Mouse (Mus musculus): ENCODE measurements around the gene Enthd1.
"Not testable (repeated sequence)": the region's sequence is repeated elsewhere in the genome, so short reads cannot be mapped to it uniquely, and the experiment has no call there.

The Enthd1 gene

DNA sequence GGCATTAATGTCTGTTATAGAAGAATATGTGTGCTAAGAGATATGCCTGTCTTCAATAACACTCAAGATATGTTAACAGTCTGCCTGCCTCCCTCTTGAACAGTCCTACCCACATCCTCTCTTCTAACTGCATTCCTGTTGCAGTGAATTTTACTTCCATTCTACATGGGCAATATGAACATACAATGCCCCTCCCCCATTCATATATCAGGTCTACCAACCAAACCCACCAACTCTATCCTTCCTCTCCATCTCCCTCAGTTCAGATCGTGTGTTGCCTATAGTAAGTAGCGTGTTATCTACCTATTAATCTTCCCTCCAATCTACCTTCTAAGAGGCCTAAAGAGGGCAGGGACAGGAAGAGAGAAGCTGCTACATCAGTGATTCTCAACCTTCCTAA, 26.9 kb downstream of the Enthd1 start:
- DNase-seq (ENCODE audit: low spot score) = no peak

DNA sequence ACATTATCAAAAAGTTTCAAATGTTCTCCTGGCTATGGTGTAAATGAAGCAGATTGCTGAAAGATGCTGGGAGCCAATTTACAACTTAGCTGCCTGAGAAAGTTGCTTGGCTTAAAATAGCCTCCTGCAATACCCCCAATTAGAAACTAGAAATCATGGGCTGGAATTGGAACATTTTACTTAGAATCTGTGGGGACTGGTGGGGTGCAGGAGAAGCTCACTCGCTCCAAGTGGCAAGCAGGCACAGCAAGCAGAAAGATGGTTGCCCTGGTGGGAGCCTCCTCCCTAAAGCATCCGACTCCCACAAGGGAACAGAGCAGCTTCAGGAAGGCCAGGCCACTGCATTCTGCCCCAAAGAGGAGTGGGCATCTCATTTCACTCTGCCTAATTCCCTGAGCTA, 28.9 kb downstream of the Enthd1 start:
- no peak for DNase-seq (ENCODE audit: low spot score)

DNA sequence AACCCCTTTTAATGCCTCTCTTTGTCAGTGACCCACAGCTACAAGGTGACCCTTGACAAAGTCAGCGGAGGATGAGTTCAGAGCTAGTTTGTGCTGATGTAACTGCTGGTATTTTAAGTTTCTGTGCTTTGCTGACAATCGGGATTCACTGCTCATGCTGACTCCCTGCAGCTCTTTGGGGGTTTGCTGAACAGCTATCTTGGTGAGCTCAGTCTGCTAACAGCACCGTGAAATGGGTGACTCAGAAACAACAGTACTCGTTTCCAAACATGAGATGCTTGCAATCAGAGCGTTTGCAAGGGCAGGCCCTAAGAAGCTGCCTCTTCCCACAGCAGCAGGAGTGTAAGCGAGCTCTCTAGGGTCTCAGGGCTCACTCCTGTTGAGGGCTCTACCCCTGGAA, 31.7 kb downstream of the Enthd1 start:
- no peak for DNase-seq (ENCODE audit: low spot score)

DNA sequence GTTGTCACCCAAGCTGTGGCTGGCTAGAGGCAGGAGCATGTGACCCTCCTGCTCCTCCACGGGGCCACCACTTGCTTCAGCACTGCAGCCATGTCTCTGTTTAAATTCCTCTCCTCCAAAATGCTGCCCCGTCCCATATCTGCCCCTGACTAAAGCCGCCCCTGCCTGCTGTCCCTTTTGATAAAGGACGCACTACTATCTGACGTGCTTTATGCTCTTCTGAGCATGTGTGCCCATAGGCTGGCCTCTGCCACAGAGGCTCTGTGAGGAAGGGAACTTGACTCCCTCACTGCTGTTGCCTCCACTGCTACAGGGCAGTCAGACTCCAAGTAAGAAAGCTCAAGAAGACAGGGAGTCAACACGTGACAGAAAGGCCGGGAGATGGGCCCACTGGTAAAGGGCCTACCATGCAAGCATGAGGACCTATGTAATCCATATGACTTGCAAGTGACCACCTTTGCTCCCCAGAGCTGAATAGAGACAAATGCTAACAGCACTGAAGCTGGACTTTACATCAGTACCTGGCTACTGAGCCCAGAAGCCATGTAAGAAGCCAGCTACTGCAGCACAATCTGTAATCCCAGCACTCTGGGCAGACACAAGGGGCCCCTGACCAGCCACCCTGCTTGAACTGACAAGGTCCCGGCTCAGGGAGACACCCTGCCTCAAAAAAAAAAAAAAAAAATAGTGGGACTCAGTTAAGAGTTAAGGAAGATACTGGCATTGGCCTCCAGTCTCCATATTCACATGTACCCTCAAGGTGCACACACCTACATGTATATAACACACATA, 32.5 kb downstream of the Enthd1 start:
- no peak for DNase-seq (ENCODE audit: low spot score)

DNA sequence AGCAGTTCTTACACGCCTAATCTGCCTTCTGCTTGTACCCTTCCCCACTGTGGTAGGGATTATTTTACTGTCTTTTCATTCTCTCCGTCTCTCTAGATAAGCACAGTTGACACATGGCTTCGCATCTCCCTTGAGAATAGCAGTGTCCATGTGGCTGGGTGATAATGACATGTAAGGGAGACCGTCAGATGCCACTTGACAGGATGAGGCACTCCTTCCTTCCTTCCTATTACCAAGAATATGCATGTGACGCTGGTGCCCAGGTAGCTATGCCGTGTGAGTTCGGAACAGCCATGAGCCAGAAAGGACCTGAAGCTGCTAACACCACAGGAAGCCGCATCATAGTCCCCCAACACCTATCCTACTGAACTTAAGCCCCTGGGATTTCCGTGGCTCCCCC, 33.9 kb downstream of the Enthd1 start:
- no peak for DNase-seq (ENCODE audit: low spot score)

- no peak for DNase-seq (ENCODE audit: low spot score)
Measured at GRCm38 (mm10) chr15:80529955-80530869, 34.7 kb downstream of the Enthd1 start.

- no peak for DNase-seq (ENCODE audit: low spot score)
Measured at GRCm38 (mm10) chr15:80521661-80522388, 43.1 kb downstream of the Enthd1 start.

GRCm38 (mm10) chr15:80519931-80520330, 45.0 kb downstream of the Enthd1 start:
- no peak for DNase-seq (ENCODE audit: low spot score)

DNA sequence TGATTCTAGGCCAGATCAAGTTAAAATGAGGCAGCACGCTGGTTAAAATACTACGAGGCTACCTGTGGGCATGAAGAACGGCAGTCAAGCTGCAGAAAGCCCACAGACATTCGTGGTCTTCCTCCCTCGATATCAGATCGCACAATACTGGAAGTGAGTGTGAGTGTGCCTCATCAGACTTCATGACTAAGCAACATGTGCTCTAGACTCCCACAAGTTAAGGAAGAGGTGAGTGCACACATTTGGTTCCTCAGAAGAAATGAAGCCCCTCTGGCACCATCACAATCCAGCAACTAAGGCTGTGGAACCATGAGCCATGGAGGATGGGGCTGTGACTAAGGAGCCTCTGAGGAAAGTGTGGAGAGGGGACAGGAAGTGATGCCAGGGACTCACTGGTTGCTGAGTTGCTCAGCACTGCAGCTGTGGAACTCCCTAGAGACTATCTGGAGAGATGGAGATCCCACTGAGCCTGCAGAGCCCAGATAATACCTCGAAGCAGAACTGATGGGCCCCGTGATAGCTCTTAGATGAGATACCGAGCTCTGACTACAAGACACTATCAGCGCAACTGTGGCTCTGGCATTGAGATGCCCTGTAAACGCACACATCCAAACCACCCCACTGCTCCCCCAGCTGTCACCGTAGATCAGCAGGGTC, 46.3 kb downstream of the Enthd1 start:
- peak; percentile 40 for DNase-seq (ENCODE audit: low spot score)

GRCm38 (mm10) chr15:80517996-80518395, 47.0 kb downstream of the Enthd1 start:
- DNase-seq (ENCODE audit: low spot score) = peak; percentile 48

- no peak for DNase-seq (ENCODE audit: low spot score)
Measured at GRCm38 (mm10) chr15:80516525-80516924, 48.4 kb downstream of the Enthd1 start.

GRCm38 (mm10) chr15:80505086-80505485, 59.9 kb downstream of the Enthd1 start:
- no peak for DNase-seq (ENCODE audit: low spot score)

DNA sequence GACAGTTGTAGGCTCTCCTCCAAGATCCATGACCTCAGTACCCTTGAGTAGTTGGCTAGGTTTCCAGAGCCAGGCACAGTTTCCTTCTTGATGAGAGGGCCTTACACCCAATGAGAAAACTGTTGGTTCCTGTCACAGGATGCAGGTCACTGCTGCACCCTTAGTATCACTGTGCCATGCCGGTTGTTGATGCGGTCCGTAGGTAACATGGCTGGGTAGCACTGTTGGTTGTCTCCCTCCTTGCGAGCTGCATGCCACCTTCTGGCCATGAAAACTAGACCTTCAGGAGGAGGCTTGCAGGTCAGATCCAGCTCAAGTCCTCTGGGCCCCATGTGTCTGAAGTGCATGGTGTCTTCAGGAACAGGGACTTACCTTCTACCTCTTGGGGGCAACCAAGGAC, 61.8 kb downstream of the Enthd1 start:
- not testable (repeated sequence) for DNase-seq (ENCODE audit: low spot score)

- no peak for DNase-seq (ENCODE audit: low spot score)
Measured at GRCm38 (mm10) chr15:80502741-80503140, 62.2 kb downstream of the Enthd1 start.

GRCm38 (mm10) chr15:80501106-80502096, 63.6 kb downstream of the Enthd1 start:
- DNase-seq (ENCODE audit: low spot score) = no peak

DNA sequence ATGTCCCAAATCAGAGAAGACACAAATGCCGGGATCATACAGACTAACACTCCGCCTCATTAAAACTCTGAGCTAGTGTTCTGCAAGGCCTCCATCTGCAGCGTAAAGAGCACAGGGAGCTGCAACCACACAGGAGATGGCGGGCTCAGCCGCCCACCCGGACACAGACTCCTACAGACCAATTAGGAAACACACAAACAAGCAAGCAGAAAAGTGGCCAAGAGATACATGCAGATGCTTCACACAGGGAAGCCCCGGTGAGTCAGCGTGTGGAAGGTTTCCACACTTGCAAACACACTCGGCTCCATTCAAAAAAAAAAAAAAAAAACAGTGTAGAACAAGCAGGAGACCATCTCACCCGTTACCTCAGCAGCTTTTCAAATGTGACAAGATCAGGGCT, 64.5 kb downstream of the Enthd1 start:
- DNase-seq (ENCODE audit: low spot score) = no peak

DNA sequence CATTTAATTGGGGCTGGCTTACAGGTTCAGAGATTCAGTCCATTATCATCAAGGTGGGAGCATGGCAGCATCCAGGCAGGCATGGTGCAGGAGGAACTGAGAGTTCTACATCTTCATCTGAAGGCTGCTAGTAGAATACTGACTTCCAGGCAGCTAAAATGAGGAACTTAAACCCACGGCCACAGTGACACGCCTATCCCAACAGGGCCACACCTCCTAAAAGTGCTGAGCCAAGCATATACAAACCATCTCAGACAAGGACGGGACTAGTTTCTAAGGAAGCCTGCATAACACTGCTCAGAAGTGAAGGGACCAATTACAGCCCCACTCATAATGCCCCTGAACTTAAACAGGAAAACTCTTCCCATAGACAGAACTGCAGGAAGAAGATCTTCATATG, 67.2 kb downstream of the Enthd1 start:
- not testable (repeated sequence) for DNase-seq (ENCODE audit: low spot score)

DNA sequence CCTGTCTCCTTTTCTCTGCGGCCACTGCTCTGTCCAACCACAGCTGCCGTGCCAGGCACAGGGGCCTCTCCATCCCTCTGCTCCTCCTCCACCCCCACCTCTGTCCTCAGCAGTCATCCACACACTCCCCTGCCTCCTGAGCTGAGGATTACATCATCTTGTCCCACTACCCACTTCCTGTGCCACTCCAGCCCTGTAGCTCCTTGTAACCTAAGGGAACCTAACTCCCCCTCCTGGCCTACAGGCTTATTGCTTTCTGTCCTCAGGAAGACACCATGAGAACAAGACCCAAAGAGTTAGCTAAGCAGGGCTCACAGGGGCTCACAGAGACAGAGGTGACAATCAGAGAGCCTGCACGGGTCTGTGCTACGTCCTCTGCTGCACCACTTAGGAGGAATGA, 73.5 kb downstream of the Enthd1 start:
- peak; percentile 19 for DNase-seq (ENCODE audit: low spot score)

- DNase-seq (ENCODE audit: low spot score) = no peak
Measured at GRCm38 (mm10) chr15:80490151-80490550, 74.8 kb downstream of the Enthd1 start.

DNA sequence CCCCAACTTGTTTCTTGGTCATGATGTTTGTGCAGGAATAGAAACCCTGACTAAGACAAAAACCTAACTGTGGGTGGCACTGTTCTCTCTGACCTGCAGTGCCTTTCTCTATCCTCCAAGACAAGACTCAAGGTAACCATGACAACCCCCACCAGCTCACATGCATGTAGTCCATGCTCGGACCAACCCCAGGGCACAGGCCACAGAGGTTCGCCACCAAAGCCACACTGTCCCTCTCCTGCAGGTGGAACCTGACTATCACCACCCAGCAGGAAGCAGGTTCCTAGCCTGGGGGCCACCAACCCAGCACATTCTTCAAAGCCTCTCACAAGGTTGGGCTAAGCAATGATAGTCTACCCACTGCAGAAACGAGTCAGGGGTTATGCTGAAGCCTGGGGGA, 76.3 kb downstream of the Enthd1 start:
- no peak for DNase-seq (ENCODE audit: low spot score)

GRCm38 (mm10) chr15:80485601-80486000, 79.4 kb downstream of the Enthd1 start:
- DNase-seq (ENCODE audit: low spot score) = peak; percentile 53

All from MN1 (cell line).